In the genomic region with DNA sequence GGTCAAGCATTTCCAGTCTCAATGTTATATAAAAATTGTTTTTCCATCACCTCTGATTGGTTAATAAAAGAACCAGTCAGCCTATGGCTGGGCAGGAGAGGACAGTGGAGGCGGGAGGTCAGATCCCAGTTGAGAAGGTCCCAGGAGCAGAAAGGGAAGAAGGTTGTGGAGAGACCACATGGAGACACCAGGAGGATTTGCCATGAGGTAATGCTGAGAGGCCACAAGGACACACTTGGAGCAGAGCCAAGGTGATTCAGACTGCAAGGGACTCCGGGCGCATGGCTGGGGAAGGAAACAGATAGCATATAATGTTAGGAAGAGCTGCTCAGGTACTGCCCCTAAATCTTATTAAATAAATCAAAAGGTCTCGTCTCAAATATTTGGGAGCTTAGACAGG, we compare ENCODE assay signal across 15 mouse cellular contexts. TPM values are rescaled to one million over a fixed set of nuclear protein-coding genes. Genes with fewer than 3 reads are reported as not detected.
DNase-seq lines count a peak whose midpoint lies in the region; ATAC-seq and TF ChIP-seq lines count a peak whose summit lies in the region.
"Had no signal": no experiment of that assay in that cellular context is flagged by ENCODE, and none has a peak within 500 bp of the region (broad histone marks: within the 10 kb centered on the region; RNA-seq: fewer than 3 reads in every experiment).

No protein-coding gene starts in this region.

- H3K27ac ChIP-seq in liver, postnatal 0 days (ENCODE audit: low read depth): no peak overlapping the region
- no peak overlapping the region for H3K27ac ChIP-seq in liver, embryonic 12.5 days
- H3K27ac ChIP-seq in midbrain, embryonic 15.5 days: no peak overlapping the region
- H3K27ac ChIP-seq: limb, embryonic 10.5 days had no signal

- TF ChIP-seq EP300 in liver, postnatal 0 days (IDR thresholded peaks at IDR 0.05; ENCODE audit: low read depth): no peak

- H3K9me3 ChIP-seq in liver, postnatal 0 days (ENCODE audit: low read length): no peaks in the 10 kb centered on the region
- H3K9me3 ChIP-seq in liver, embryonic 12.5 days (replicated peaks): no peaks in the 10 kb centered on the region
- no peaks in the 10 kb centered on the region for H3K9me3 ChIP-seq in midbrain, embryonic 15.5 days
- H3K9me3 ChIP-seq: G1E; heart, embryonic 12.5 days; limb, embryonic 10.5 days had no signal

- H3K36me3 ChIP-seq in liver, postnatal 0 days (replicated peaks; ENCODE audit: insufficient read depth, low read length): peaks cover 12% of the 10 kb centered on the region; the same call in 1 of the 2 replicates
- peaks cover 16% of the 10 kb centered on the region for H3K36me3 ChIP-seq in liver, embryonic 12.5 days
- peaks cover 6% of the 10 kb centered on the region for H3K36me3 ChIP-seq in midbrain, embryonic 15.5 days (replicated peaks)

- no peak for TF ChIP-seq CTCF in liver, postnatal 0 days (IDR thresholded peaks at IDR 0.05; ENCODE audit: low read depth)

- H3K4me1 ChIP-seq in liver, postnatal 0 days (ENCODE audit: insufficient read depth): peaks cover 4% of the 10 kb centered on the region; the same call in 1 of the 2 replicates
- H3K4me1 ChIP-seq in liver, embryonic 12.5 days: no peaks in the 10 kb centered on the region
- no peaks in the 10 kb centered on the region for H3K4me1 ChIP-seq in midbrain, embryonic 15.5 days

- DNase-seq in cerebellum, postnatal 14 days: peak; percentile 25 to 44
- peak; percentile 58 for DNase-seq in liver, postnatal 0 days
- DNase-seq in adrenal gland, adult 2 months: peak; percentile 81
- DNase-seq in large intestine, adult 2 months (ENCODE audit: low read depth, low spot score): peak; percentile 38
- no peak for DNase-seq in thymus, postnatal 14 days
- DNase-seq: B cell, adult 2 months; kidney, postnatal 10 days had no signal

- no peak overlapping the region for H3K9ac ChIP-seq in liver, postnatal 0 days (replicated peaks)
- H3K9ac ChIP-seq in liver, embryonic 12.5 days: no peak overlapping the region
- H3K9ac ChIP-seq in midbrain, embryonic 15.5 days: no peak overlapping the region
- H3K9ac ChIP-seq: heart, embryonic 12.5 days had no signal

- H3K4me3 ChIP-seq in liver, postnatal 0 days (ENCODE audit: low read depth, low read length): no peak overlapping the region
- H3K4me3 ChIP-seq in liver, embryonic 12.5 days: no peak overlapping the region
- no peak overlapping the region for H3K4me3 ChIP-seq in midbrain, embryonic 15.5 days
- H3K4me3 ChIP-seq: heart, embryonic 12.5 days; limb, embryonic 10.5 days had no signal

- H3K4me2 ChIP-seq in liver, postnatal 0 days (ENCODE audit: low read depth, low read length): no peak overlapping the region
- no peak overlapping the region for H3K4me2 ChIP-seq in liver, embryonic 12.5 days
- no peak overlapping the region for H3K4me2 ChIP-seq in midbrain, embryonic 15.5 days
- H3K4me2 ChIP-seq: heart, embryonic 12.5 days had no signal

- no peaks in the 10 kb centered on the region for H3K27me3 ChIP-seq in liver, postnatal 0 days (ENCODE audit: insufficient read depth, low read length)
- 0 out of 2 replicates have a peak, but pooled peaks cover 5% of the 10 kb centered on the region for H3K27me3 ChIP-seq in liver, embryonic 12.5 days (replicated peaks)
- H3K27me3 ChIP-seq in midbrain, embryonic 15.5 days (replicated peaks): no peaks in the 10 kb centered on the region
- H3K27me3 ChIP-seq: heart, embryonic 12.5 days had no signal

- ATAC-seq in cerebellum, adult (ENCODE audit: insufficient number of reproducible peaks, low FRiP score, low TSS enrichment): no peak
- peak; percentile 29; the same call in 1 of the 2 replicates for ATAC-seq in liver, postnatal 0 days
- ATAC-seq in liver, embryonic 12.5 days: no peak
- no peak for ATAC-seq in midbrain, embryonic 15.5 days (replicated peaks)
- ATAC-seq: activated CD4-positive, CD25-positive, alpha-beta regulatory T cell, adult 4 months; hindbrain, embryonic 16.5 days had no signal

- 64% methylated on average over 4 of the region's 4 CpGs for WGBS in liver, postnatal 0 days (ENCODE audit: insufficient replicate concordance)
- 75% methylated on average over 4 of the region's 4 CpGs for WGBS in liver, embryonic 12.5 days (ENCODE audit: insufficient replicate concordance)
- WGBS in large intestine, adult 2 months: 32% methylated on average over 4 of the region's 4 CpGs
- WGBS in midbrain, embryonic 15.5 days: 86% methylated on average over 4 of the region's 4 CpGs

RNA-seq across cellular contexts. Expression of gene Sar1b, which starts 32.8 kb away (rescaled TPM):
- 204 TPM in 2 replicates for polyA plus RNA-seq in liver, postnatal 0 days (2015; fragmentation: Nextera tagmentation; extraction: Ambion mirVana)
- polyA plus RNA-seq in liver, embryonic 12.5 days (2016; fragmentation: Nextera tagmentation; extraction: Ambion mirVana): 84.8 and 88.7 TPM in 2 replicates
- 100 to 1,000 TPM in 1 of 2 experiments, 10 to 100 TPM in 1; 97.8 to 121 TPM for total RNA-seq in adrenal gland, adult 2 months (2021)
- 5.7 and 6.6 TPM in 2 replicates for polyA plus RNA-seq in adrenal gland, adult 2 months (2012; rRNA removed)
- 40.5 and 63.0 TPM in 2 replicates for polyA plus RNA-seq in large intestine, adult 2 months (2012; rRNA removed)
- 172 and 174 TPM in 2 replicates for polyA plus RNA-seq in midbrain, embryonic 15.5 days (2015; fragmentation: Nextera tagmentation; extraction: Ambion mirVana)

RNA-seq across cellular contexts. Expression of gene Sec24a, which starts 32.8 kb away (rescaled TPM):
- 14.1 and 15.0 TPM in 2 replicates for polyA plus RNA-seq in liver, postnatal 0 days (2015; fragmentation: Nextera tagmentation; extraction: Ambion mirVana)
- 9.9 and 11.0 TPM in 2 replicates for polyA plus RNA-seq in liver, embryonic 12.5 days (2016; fragmentation: Nextera tagmentation; extraction: Ambion mirVana)
- total RNA-seq in adrenal gland, adult 2 months (2021): 10 to 100 TPM; 25.2 to 56.7 TPM
- polyA plus RNA-seq in adrenal gland, adult 2 months (2012; rRNA removed): 21.7 and 26.6 TPM in 2 replicates
- 13.2 and 43.8 TPM in 2 replicates for polyA plus RNA-seq in large intestine, adult 2 months (2012; rRNA removed)
- polyA plus RNA-seq in midbrain, embryonic 15.5 days (2015; fragmentation: Nextera tagmentation; extraction: Ambion mirVana): 14.2 and 15.8 TPM in 2 replicates
